Mouse (Mus musculus) neural tube, embryonic 12.5 days (tissue): ENCODE data around the gene Sp1. TPM values are rescaled to one million over a fixed set of nuclear protein-coding genes. Genes with fewer than 3 reads are reported as not detected.

Source experiments
- ATAC-seq: fragments of 200-750 bp; cut with Nextera tagmentation; 2 replicates; pipeline ENCODE4 v1.8.0; 2017; ENCODE audit warnings: low read depth, mild to moderate bottlenecking, moderate TSS enrichment, moderate library complexity; ENCODE audit not compliant: low FRiP score
- H3K27ac ChIP-seq: fragments of 300-500 bp; sonication (generic); 2 replicates; pipeline ENCODE4 v1.5.1; 2016
- H3K27me3 ChIP-seq: fragments of 300-500 bp; sonication (generic); replicated peaks from 2 replicates; pipeline ENCODE4 v1.6.1; 2016; ENCODE audit warnings: mild to moderate bottlenecking
- H3K36me3 ChIP-seq: fragments of 300-500 bp; sonication (generic); 2 replicates; pipeline ENCODE4 v1.6.1; 2016; ENCODE audit warnings: mild to moderate bottlenecking
- H3K4me1 ChIP-seq: fragments of 300-500 bp; sonication (generic); 2 replicates; pipeline ENCODE4 v1.6.1; 2016
- H3K4me2 ChIP-seq: fragments of 300-500 bp; sonication (generic); replicated peaks from 2 replicates; pipeline ENCODE4 v1.6.1; 2016; ENCODE audit warnings: mild to moderate bottlenecking
- H3K4me3 ChIP-seq: fragments of 300-500 bp; sonication (generic); 2 replicates; pipeline ENCODE4 v1.5.1; 2016
- H3K9ac ChIP-seq: fragments of 300-500 bp; sonication (generic); 2 replicates; pipeline ENCODE4 v1.6.1; 2016; ENCODE audit warnings: mild to moderate bottlenecking
- H3K9me3 ChIP-seq: fragments of 300-500 bp; sonication (generic); 2 replicates; pipeline ENCODE4 v1.6.1; 2016; ENCODE audit warnings: mild to moderate bottlenecking
- WGBS: fragments of 180-500 bp; shearing (Covaris S2); methylation state at CpG from one replicate; pipeline ENCODE4 v1.1.7; 2016; 5-methylcytosine and 5-hydroxymethylcytosine counted together
- polyA plus RNA-seq: library from polyadenylated mRNA; unstranded; fragments of >200 nt; fragmentation: Nextera tagmentation; extraction: Ambion mirVana; gene quantifications from 2 replicates; pipeline ENCODE4 v1.2.1, GENCODE M21; 2016

Sp1 gene
- polyA plus RNA-seq, 1 experiment from 2014 or later: 6.9 TPM

- Histone ChIP-seq H3K4me1 (peaks cover 19% of the 10 kb centered on the region), H3K27me3 (no peaks in the 10 kb centered on the region; the same call in 1 of the 2 replicates), H3K9ac (peak overlapping the region; percentile 74), H3K36me3 (no peaks in the 10 kb centered on the region), H3K4me3 (peak overlapping the region; percentile 55), H3K9me3 (no peaks in the 10 kb centered on the region), H3K4me2 (peak overlapping the region; percentile 98), H3K27ac (no peak overlapping the region)
- 0% methylated on average over 7 of the region's 7 CpGs for WGBS
- ATAC-seq: peak; percentile 78
These were observed 28.8 kb upstream of the Sp1 start for GRCm38 (mm10) chr15:102377163-102377543.

- Histone ChIP-seq H3K9ac (no peak overlapping the region), H3K4me3 (no peak overlapping the region), H3K27ac (no peak overlapping the region), H3K27me3 (no peaks in the 10 kb centered on the region; the same call in 1 of the 2 replicates), H3K9me3 (no peaks in the 10 kb centered on the region), H3K4me2 (peak overlapping the region; percentile 98), H3K4me1 (peaks cover 19% of the 10 kb centered on the region), H3K36me3 (no peaks in the 10 kb centered on the region)
- WGBS: 4% methylated on average over 10 of the region's 10 CpGs
- no peak for ATAC-seq
These were observed 28.1 kb upstream of the Sp1 start for GRCm38 (mm10) chr15:102377810-102378262.

GRCm38 (mm10) chr15:102381575-102381974 is 24.4 kb upstream of the Sp1 start:
- Histone ChIP-seq H3K9me3 (no peaks in the 10 kb centered on the region), H3K4me2 (no peak overlapping the region), H3K4me3 (no peak overlapping the region), H3K4me1 (peaks cover 14% of the 10 kb centered on the region), H3K9ac (no peak overlapping the region), H3K36me3 (no peaks in the 10 kb centered on the region), H3K27me3 (no peaks in the 10 kb centered on the region), H3K27ac (no peak overlapping the region)
- ATAC-seq: peak; percentile 54; the same call in 1 of the 2 replicates
- 7% methylated on average over 7 of the region's 7 CpGs for WGBS

GRCm38 (mm10) chr15:102383671-102384070 is 22.3 kb upstream of the Sp1 start:
- Histone ChIP-seq H3K36me3 (no peaks in the 10 kb centered on the region), H3K27ac (no peak overlapping the region), H3K4me1 (no peaks in the 10 kb centered on the region; the same call in 1 of the 2 replicates), H3K9me3 (no peaks in the 10 kb centered on the region), H3K4me2 (no peak overlapping the region), H3K9ac (no peak overlapping the region), H3K4me3 (no peak overlapping the region), H3K27me3 (no peaks in the 10 kb centered on the region)
- ATAC-seq: no peak
- 85% methylated on average over 6 of the region's 6 CpGs for WGBS

- Histone ChIP-seq H3K27me3 (no peaks in the 10 kb centered on the region), H3K4me2 (no peak overlapping the region), H3K4me3 (no peak overlapping the region), H3K4me1 (no peaks in the 10 kb centered on the region; the same call in 1 of the 2 replicates), H3K9me3 (no peaks in the 10 kb centered on the region), H3K36me3 (no peaks in the 10 kb centered on the region), H3K27ac (no peak overlapping the region), H3K9ac (no peak overlapping the region)
- no peak for ATAC-seq
- 50% methylated on average over 9 of the region's 9 CpGs for WGBS
These were observed 19.3 kb upstream of the Sp1 start for GRCm38 (mm10) chr15:102386640-102387039.

GRCm38 (mm10) chr15:102388942-102389341 is 17.0 kb upstream of the Sp1 start:
- Histone ChIP-seq H3K27me3 (no peaks in the 10 kb centered on the region), H3K9me3 (no peaks in the 10 kb centered on the region), H3K4me3 (no peak overlapping the region), H3K4me2 (no peak overlapping the region), H3K4me1 (no peaks in the 10 kb centered on the region), H3K9ac (no peak overlapping the region), H3K36me3 (no peaks in the 10 kb centered on the region), H3K27ac (no peak overlapping the region)
- 93% methylated on average over 3 of the region's 3 CpGs for WGBS
- no peak for ATAC-seq

GRCm38 (mm10) chr15:102392520-102392919 is 13.4 kb upstream of the Sp1 start:
- H3K4me1 ChIP-seq: no peaks in the 10 kb centered on the region
- 48% methylated on average over 2 of the region's 2 CpGs for WGBS

GRCm38 (mm10) chr15:102393584-102394014 is 12.3 kb upstream of the Sp1 start:
- Histone ChIP-seq H3K4me3 (no peak overlapping the region), H3K27ac (no peak overlapping the region), H3K36me3 (no peaks in the 10 kb centered on the region), H3K9me3 (no peaks in the 10 kb centered on the region), H3K4me2 (no peak overlapping the region), H3K4me1 (no peaks in the 10 kb centered on the region), H3K9ac (no peak overlapping the region), H3K27me3 (no peaks in the 10 kb centered on the region)
- no peak for ATAC-seq

More at GRCm38 (mm10) chr15:102392520-102392919, 13.4 kb upstream of the Sp1 start:
- H3K4me3 ChIP-seq: no peak overlapping the region
- no peaks in the 10 kb centered on the region for H3K27me3 ChIP-seq
- no peaks in the 10 kb centered on the region for H3K9me3 ChIP-seq
- no peak overlapping the region for H3K27ac ChIP-seq
- H3K9ac ChIP-seq: no peak overlapping the region
- H3K4me2 ChIP-seq: no peak overlapping the region
- no peaks in the 10 kb centered on the region for H3K36me3 ChIP-seq
- ATAC-seq: no peak

- ATAC-seq: no peak
- H3K27me3 ChIP-seq: no peaks in the 10 kb centered on the region
- H3K9me3 ChIP-seq: no peaks in the 10 kb centered on the region
- no peak overlapping the region for H3K4me2 ChIP-seq
- H3K9ac ChIP-seq: no peak overlapping the region
- H3K36me3 ChIP-seq: no peaks in the 10 kb centered on the region
- no peak overlapping the region for H3K4me3 ChIP-seq
- no peak overlapping the region for H3K27ac ChIP-seq
- H3K4me1 ChIP-seq: peaks cover 8% of the 10 kb centered on the region
- WGBS: 23% methylated on average over 3 of the region's 3 CpGs
These were observed 10.9 kb upstream of the Sp1 start for GRCm38 (mm10) chr15:102395061-102395460.

GRCm38 (mm10) chr15:102398629-102399028 is 7.3 kb upstream of the Sp1 start:
- Histone ChIP-seq H3K36me3 (no peaks in the 10 kb centered on the region), H3K27me3 (no peaks in the 10 kb centered on the region), H3K9ac (no peak overlapping the region), H3K4me3 (no peak overlapping the region), H3K27ac (no peak overlapping the region), H3K9me3 (no peaks in the 10 kb centered on the region), H3K4me1 (peaks cover 8% of the 10 kb centered on the region), H3K4me2 (peak overlapping the region; percentile 78; the same call in 1 of the 2 replicates)
- WGBS: 32% methylated on average over 5 of the region's 5 CpGs
- no peak for ATAC-seq

- ATAC-seq: no peak
- Histone ChIP-seq H3K4me3 (peak overlapping the region; percentile 40), H3K9me3 (no peaks in the 10 kb centered on the region), H3K4me2 (peak overlapping the region; percentile 78), H3K27ac (no peak overlapping the region; the same call in 1 of the 2 replicates), H3K9ac (peak overlapping the region; percentile 52), H3K4me1 (peaks cover 8% of the 10 kb centered on the region), H3K27me3 (no peaks in the 10 kb centered on the region), H3K36me3 (no peaks in the 10 kb centered on the region)
- WGBS: 4% methylated on average over 34 of the region's 34 CpGs
These were observed 6.4 kb upstream of the Sp1 start for GRCm38 (mm10) chr15:102399229-102400221.

GRCm38 (mm10) chr15:102400476-102401045 is 5.4 kb upstream of the Sp1 start:
- H3K4me3 ChIP-seq: no peak overlapping the region
- H3K4me1 ChIP-seq: peaks cover 8% of the 10 kb centered on the region
- H3K4me2 ChIP-seq: no peak overlapping the region
- no peaks in the 10 kb centered on the region for H3K36me3 ChIP-seq
- H3K27me3 ChIP-seq: no peaks in the 10 kb centered on the region
- ATAC-seq: no peak
- H3K9ac ChIP-seq: no peak overlapping the region
- H3K27ac ChIP-seq: no peak overlapping the region
- WGBS: 84% methylated on average over 10 of the region's 10 CpGs
- no peaks in the 10 kb centered on the region for H3K9me3 ChIP-seq
